Mouse (Mus musculus): Measurements from ENCODE around the gene Prr36.

Prr36 gene

GRCm38 (mm10) chr8:4239193-4239890 lies 22.1 kb upstream of the Prr36 start:
- no peak for DNase-seq (ENCODE audit: low read depth, low spot score)

DNA sequence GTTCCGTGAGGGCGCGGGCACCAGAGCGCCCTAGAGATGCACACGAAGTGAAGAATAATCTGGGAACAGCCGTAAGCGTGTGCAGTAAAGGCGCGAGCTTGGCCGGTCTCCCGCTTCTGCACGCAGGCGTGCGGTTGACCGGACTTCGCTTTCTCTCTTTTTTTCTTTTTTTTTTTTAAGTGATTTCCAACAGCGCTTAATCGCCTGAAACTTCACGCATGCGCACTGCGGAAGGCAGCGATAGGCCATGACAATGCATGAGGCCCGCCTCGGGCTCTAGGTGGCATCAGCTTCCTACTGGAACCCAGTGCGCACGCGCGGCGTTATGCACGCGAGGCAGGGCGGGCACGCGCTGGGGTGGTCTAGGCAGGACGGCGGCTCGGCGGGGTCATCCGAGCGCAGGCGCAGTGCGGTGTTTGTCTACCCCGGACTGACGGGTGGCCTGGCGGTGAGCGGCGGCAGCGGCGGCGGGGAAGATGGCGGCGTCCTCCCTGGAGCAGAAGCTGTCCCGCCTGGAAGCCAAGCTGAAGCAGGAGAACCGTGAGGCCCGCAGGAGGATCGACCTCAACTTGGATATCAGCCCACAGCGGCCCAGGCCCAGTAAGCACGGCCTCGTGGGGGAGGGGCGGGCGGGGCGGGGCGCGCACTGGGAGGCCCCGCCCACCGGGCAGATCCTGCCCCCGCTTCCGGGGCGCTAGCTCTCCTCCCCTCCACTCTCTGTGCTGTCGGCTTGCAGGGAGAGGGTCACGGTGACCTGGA lies 21.4 kb upstream of the Prr36 start, which contains the start of the genes Map2k7 and Gm49320:
Gene Map2k7 (plus strand): TSS at position 307 of the 759 bp plus-strand sequence.
Gene Gm49320 (plus strand): TSS at position 432 of the 759 bp plus-strand sequence.
- DNase-seq (ENCODE audit: low read depth, low spot score), result peak; percentile 99

GRCm38 (mm10) chr8:4237814-4238433 lies 20.7 kb upstream of the Prr36 start:
- no peak for DNase-seq (ENCODE audit: low read depth, low spot score)

DNA sequence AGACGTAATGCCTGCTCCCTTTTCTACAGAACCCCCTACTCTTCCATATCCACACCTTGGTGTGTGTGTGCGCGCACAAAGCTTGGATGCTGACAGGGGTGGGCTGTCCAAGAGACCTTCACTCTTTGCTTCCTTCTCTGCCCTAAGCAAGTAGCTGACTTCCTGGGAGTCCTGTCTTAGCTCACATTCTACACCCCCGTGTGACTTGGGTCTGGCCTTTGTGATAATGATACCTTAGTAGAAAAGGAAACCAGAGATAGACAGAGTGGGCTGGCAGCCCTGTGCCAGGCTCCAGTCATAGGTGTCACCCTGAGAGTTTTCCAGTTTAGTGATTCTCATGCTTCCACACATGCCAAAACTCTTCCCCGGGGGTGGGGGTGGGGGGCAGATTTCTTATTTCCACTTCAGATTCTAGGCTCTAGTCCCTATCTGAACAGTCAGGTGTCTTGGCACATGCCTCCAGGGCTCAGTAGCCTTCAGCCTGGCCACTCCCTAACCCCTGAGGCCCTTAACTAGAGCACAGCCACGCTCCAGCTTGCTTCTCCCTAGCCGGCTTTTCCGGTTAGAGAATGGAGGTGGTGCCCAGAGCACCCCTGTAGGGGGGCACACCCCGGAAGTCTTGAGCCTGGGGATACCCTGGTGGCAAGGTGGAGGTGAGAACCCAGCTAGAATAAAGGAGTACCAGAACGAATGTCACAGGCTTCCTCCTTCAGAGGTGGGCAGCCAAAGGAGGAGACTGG lies 13.5 kb upstream of the Prr36 start:
- no peak for DNase-seq (ENCODE audit: low read depth, low spot score)

- DNase-seq (ENCODE audit: low read depth, low spot score), result no peak
Measured at GRCm38 (mm10) chr8:4229784-4230183, 12.5 kb upstream of the Prr36 start.

GRCm38 (mm10) chr8:4227919-4228318 lies 10.7 kb upstream of the Prr36 start:
- DNase-seq (ENCODE audit: low read depth, low spot score), result no peak

DNA sequence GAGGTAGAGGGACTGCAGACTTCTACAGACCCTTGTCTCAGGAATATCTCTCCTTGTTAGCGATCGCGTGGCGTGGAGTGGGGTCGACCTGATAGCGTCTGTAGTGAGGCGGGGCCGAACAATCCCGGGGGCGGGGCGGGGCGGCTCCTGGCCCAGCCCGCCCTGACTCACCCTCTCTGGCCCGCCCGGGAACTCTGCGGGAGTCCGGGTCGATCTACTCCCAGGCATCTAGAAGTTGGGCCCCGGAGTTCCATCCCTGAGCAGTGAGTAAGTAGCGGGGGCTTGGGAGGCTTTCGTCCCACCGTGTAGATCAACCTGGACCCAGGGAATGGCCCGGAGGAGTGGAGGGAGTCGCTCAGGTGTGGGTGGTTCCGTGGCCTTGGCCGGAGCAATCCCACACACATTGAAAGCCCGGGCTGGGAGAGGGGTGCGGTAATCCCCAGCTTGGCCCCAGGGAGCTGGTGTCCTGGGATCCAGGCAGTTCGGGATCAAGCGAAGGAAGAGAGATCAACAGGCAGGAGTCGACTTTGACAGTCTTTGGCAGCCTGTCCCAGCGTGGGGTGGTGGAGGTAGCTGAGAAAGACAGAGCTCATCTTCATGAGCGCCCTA lies 9.6 kb upstream of the Prr36 start, which contains the start of gene Lrrc8e:
Gene Lrrc8e (plus strand): TSS at position 89 of the 609 bp plus-strand sequence.
- DNase-seq (ENCODE audit: low read depth, low spot score), result no peak

DNA sequence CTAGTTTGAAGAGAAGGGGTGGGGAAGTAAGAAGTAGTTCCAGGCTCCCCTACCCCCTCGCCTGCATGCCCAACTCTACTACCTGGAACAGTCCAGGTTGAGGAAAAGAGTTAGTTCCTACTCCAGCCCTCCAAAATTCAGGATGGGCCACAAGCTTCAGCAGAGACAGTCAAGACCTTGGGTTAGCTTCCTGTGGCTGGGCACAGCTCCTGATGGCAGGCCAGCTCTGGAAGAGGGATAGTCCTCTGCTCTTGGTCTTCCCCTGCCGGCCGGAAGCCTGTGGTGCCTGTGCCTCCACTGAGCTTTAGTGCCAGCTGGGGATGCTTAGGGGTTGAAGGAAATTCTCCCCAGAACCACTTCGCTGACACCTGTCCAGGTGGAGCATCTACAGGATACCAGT lies 9.1 kb upstream of the Prr36 start:
- no peak for DNase-seq (ENCODE audit: low read depth, low spot score)

GRCm38 (mm10) chr8:4222059-4222458 lies 4.8 kb upstream of the Prr36 start:
- DNase-seq (ENCODE audit: low read depth, low spot score), result no peak

- DNase-seq (ENCODE audit: low read depth, low spot score), result no peak
Measured at GRCm38 (mm10) chr8:4219617-4220016, 2.4 kb upstream of the Prr36 start.

- DNase-seq (ENCODE audit: low read depth, low spot score), result no peak
Measured at GRCm38 (mm10) chr8:4216296-4216695, 963 bp downstream of the Prr36 start.

- peak; percentile 84 for DNase-seq (ENCODE audit: low read depth, low spot score)
Measured at GRCm38 (mm10) chr8:4214006-4214980, 3.0 kb downstream of the Prr36 start.

DNA sequence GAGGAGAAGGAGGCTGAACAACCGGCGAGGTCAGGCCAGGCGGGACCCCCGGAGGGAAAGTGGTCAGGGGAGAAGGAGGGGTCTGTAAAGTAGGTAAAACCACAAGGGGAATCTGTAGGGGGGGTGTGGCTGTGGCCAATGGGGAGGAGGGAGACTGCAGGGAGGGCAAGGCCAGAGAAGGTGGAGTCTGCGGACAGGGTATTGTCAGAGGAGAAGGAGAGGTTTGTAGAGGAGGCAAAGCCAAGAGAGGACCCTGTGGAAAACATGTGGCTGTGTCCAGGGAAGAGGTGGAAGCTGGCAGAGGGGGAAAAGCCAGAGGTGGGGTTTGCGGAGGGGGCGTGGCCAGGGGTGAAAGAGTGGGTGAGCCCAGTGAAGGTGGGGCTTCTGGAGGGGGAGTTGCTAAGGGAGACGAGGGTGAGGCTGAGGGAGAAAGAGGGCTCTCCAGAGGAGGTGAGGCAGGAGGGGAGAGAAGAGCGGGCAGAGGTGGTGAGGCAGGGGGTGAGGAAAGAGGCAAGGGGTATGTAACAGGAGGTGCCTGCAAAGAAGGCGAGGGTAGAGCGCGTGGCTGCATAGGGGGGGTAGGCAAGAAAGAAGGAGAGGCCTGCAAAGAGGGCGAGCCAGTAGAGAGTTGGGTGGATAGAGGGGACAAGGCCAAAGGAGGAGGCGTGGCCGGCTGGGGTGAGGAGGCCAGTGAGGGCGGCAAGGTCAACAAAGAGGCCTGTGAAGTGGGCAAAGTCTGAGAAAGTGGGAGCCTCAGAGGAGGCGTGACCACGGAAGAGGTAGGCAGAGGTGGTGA lies 3.9 kb downstream of the Prr36 start:
- peak; percentile 51 for DNase-seq (ENCODE audit: low read depth, low spot score)

- DNase-seq (ENCODE audit: low read depth, low spot score), result peak; percentile 30
Measured at GRCm38 (mm10) chr8:4212809-4213209, 4.5 kb downstream of the Prr36 start.

DNA sequence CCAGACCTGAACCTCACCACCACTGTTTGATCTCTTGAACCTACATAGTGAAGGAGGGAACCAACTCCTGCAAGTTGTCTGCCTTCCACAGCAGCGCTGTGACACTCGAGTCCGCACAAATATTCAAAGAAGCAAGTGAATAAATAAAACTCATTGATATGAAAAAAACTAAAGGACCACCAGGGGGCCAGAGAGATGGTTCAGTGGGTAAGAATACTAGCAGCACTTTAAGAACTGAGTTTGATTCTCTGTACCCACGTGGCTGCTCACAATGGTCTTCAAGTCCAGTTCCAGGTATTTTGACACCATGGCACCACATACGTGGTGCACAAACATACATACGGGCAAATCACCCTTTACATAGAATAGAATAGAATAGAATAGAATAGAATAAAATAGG lies 6.2 kb downstream of the Prr36 start:
- DNase-seq (ENCODE audit: low read depth, low spot score), result no peak

GRCm38 (mm10) chr8:4207016-4207350 lies 10.3 kb downstream of the Prr36 start:
- DNase-seq (ENCODE audit: low read depth, low spot score), result no peak

- DNase-seq (ENCODE audit: low read depth, low spot score), result no peak
Measured at GRCm38 (mm10) chr8:4206182-4207015, 10.9 kb downstream of the Prr36 start.

Measured in CD4-positive helper T cell, adult 2 months (primary cell).